Mouse (Mus musculus): ENCODE measurements around the gene Fam57a.

DNA sequence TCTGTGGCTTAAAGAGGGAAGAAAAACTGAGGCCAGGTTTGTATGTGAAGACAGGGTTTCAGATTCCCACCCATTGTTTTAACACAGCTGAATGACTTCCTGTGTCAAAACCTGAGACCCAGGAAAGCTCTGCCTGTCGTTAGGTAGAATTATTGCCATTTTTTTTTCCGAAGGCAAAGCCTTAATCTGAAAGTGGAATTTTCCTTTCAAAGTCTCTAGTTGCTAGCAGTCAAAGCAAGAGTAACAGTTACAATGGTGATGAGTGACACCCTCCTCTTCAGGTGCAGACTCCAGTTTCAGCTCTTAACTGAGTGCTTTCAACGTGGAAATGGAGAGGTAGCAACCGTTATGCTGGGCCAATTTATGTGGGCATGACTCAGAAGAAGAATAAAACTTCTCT is 28.5 kb upstream of the Fam57a start:
- no peak for TF ChIP-seq POLR2A (IDR thresholded peaks at IDR 0.05; ENCODE audit: low read depth, low read length)
- no peak for TF ChIP-seq CTCF (IDR thresholded peaks at IDR 0.05; ENCODE audit: extremely low read depth, insufficient read depth, insufficient read length, insufficient replicate concordance)
